Mouse (Mus musculus) brain, embryonic 14.5 days (tissue): ENCODE results near the gene Nolc1.

ENCODE experiments used
- CTCF ChIP-seq: fragments of 200-500 bp; IDR thresholded peaks from 2 replicates; pipeline ENCODE4 v1.5.1; 2012; ENCODE audit warnings: inconsistent platforms, mild to moderate bottlenecking, moderate library complexity, borderline replicate concordance; ENCODE audit not compliant: insufficient read depth, insufficient read length; ENCODE audit errors: extremely low read depth
- POLR2A ChIP-seq: fragments of 200-500 bp; IDR thresholded peaks from 2 replicates; pipeline ENCODE4 v1.6.1; 2012; ENCODE audit warnings: mild to moderate bottlenecking, inconsistent platforms, borderline replicate concordance; ENCODE audit not compliant: poor library complexity, insufficient read depth, insufficient read length, severe bottlenecking; ENCODE audit errors: extremely low read depth

DNA sequence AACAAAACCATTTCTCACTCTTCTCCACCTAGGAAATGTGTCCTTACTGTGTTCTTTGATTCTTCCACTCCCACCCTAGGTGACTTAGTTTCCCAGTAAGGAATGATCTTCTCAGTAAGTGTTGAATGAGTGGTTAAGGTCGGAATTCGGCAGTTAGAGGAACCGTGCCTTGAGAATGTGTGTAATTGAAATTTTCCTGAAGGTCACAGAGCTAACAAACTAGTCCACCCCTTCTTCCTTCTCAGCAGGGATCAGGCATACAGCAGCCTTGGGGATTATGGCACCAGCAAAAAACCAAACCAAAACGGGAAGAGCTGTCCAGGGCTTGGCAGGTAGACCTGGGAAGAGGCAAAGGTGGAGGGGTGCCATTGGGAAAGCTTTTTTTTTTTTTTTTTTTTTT lies 26.5 kb upstream of the Nolc1 start:
- no peak for TF ChIP-seq CTCF
- no peak for TF ChIP-seq POLR2A
